Mouse (Mus musculus): ENCODE results near the gene Acacb. TPM values are rescaled to one million over a fixed set of nuclear protein-coding genes. Genes with fewer than 3 reads are reported as not detected.
A peak's percentile ranks its signal among the peaks of the same experiment; 100 is the strongest.

The Acacb gene
- polyA plus RNA-seq, 1 experiment from 2014 or later, result 2.3 TPM

- Histone ChIP-seq H3K9me3 (ENCODE audit: control insufficient read depth, low read length) (no peaks in the 10 kb centered on the region), H3K27ac (ENCODE audit: low read length) (no peak overlapping the region), H3K4me3 (ENCODE audit: low read length) (no peak overlapping the region), H3K4me2 (ENCODE audit: low read depth, low read length) (no peak overlapping the region), H3K9ac (ENCODE audit: low read length) (no peak overlapping the region), H3K27me3 (ENCODE audit: control insufficient read depth, insufficient read depth, low read depth, low read length) (peaks cover 28% of the 10 kb centered on the region), H3K36me3 (ENCODE audit: control insufficient read depth, insufficient read depth, low read length) (no peaks in the 10 kb centered on the region), H3K4me1 (replicated peaks; ENCODE audit: control insufficient read depth, insufficient read depth, low read length) (peaks cover 16% of the 10 kb centered on the region)
- WGBS, result 18% methylated on average over 7 of the region's 7 CpGs
- peak; percentile 60 for ATAC-seq (ENCODE audit: low read depth)
Observed at GRCm38 (mm10) chr5:114268646-114269045, 122.3 kb downstream of the Acacb start.

GRCm38 (mm10) chr5:114269499-114269898 lies 123.2 kb downstream of the Acacb start:
- Histone ChIP-seq H3K9ac (ENCODE audit: low read length) (no peak overlapping the region), H3K27ac (ENCODE audit: low read length) (peak overlapping the region; percentile 64; the same call in 1 of the 2 replicates), H3K36me3 (ENCODE audit: control insufficient read depth, insufficient read depth, low read length) (no peaks in the 10 kb centered on the region), H3K9me3 (ENCODE audit: control insufficient read depth, low read length) (no peaks in the 10 kb centered on the region), H3K4me3 (ENCODE audit: low read length) (no peak overlapping the region), H3K4me1 (replicated peaks; ENCODE audit: control insufficient read depth, insufficient read depth, low read length) (peaks cover 22% of the 10 kb centered on the region), H3K4me2 (ENCODE audit: low read depth, low read length) (no peak overlapping the region), H3K27me3 (ENCODE audit: control insufficient read depth, insufficient read depth, low read depth, low read length) (peaks cover 37% of the 10 kb centered on the region)
- ATAC-seq (ENCODE audit: low read depth), result no peak
- 49% methylated on average over 7 of the region's 7 CpGs for WGBS

GRCm38 (mm10) chr5:114269984-114270383 lies 123.6 kb downstream of the Acacb start:
- 0 out of 2 replicates have a peak overlapping the region, but pooled peaks have one; percentile 21 for H3K9ac ChIP-seq (ENCODE audit: low read length)
- H3K9me3 ChIP-seq (ENCODE audit: control insufficient read depth, low read length), result no peaks in the 10 kb centered on the region
- no peaks in the 10 kb centered on the region for H3K36me3 ChIP-seq (ENCODE audit: control insufficient read depth, insufficient read depth, low read length)
- 12% methylated on average over 12 of the region's 12 CpGs for WGBS
- peaks cover 42% of the 10 kb centered on the region for H3K27me3 ChIP-seq (ENCODE audit: control insufficient read depth, insufficient read depth, low read depth, low read length)
- no peak overlapping the region for H3K4me2 ChIP-seq (ENCODE audit: low read depth, low read length)
- ATAC-seq (ENCODE audit: low read depth), result peak; percentile 37; the same call in 1 of the 2 replicates
- H3K4me3 ChIP-seq (ENCODE audit: low read length), result no peak overlapping the region
- H3K4me1 ChIP-seq (replicated peaks; ENCODE audit: control insufficient read depth, insufficient read depth, low read length), result peaks cover 22% of the 10 kb centered on the region
- H3K27ac ChIP-seq (ENCODE audit: low read length), result peak overlapping the region; percentile 64

- Histone ChIP-seq H3K4me1 (replicated peaks; ENCODE audit: control insufficient read depth, insufficient read depth, low read length) (peaks cover 13% of the 10 kb centered on the region), H3K9me3 (ENCODE audit: control insufficient read depth, low read length) (no peaks in the 10 kb centered on the region), H3K27ac (ENCODE audit: low read length) (no peak within 1 kb of the TSS), H3K9ac (ENCODE audit: low read length) (no peak within 1 kb of the TSS), H3K4me3 (ENCODE audit: low read length) (peak within 1 kb of the TSS; percentile 33), H3K4me2 (ENCODE audit: low read depth, low read length) (peak within 1 kb of the TSS; percentile 43), H3K36me3 (ENCODE audit: control insufficient read depth, insufficient read depth, low read length) (no peaks in the 10 kb centered on the region), H3K27me3 (ENCODE audit: control insufficient read depth, insufficient read depth, low read depth, low read length) (peaks cover 71% of the 10 kb centered on the region)
- WGBS, result under 1% methylated on average over 43 of the region's 56 CpGs
- 0 out of 2 replicates have a peak, but pooled peaks have one; percentile 23 for ATAC-seq (ENCODE audit: low read depth)
Observed at GRCm38 (mm10) chr5:114273693-114274402, 127.5 kb downstream of the Acacb start, which contains the start of gene Foxn4. Foxn4 (minus strand) TSS chr5:114273807.

- Histone ChIP-seq H3K9ac (ENCODE audit: low read length) (no peak overlapping the region), H3K4me1 (replicated peaks; ENCODE audit: control insufficient read depth, insufficient read depth, low read length) (peaks cover 10% of the 10 kb centered on the region), H3K27ac (ENCODE audit: low read length) (no peak overlapping the region), H3K36me3 (ENCODE audit: control insufficient read depth, insufficient read depth, low read length) (no peaks in the 10 kb centered on the region), H3K9me3 (ENCODE audit: control insufficient read depth, low read length) (no peaks in the 10 kb centered on the region), H3K4me3 (ENCODE audit: low read length) (no peak overlapping the region), H3K4me2 (ENCODE audit: low read depth, low read length) (no peak overlapping the region), H3K27me3 (ENCODE audit: control insufficient read depth, insufficient read depth, low read depth, low read length) (peaks cover 67% of the 10 kb centered on the region)
- WGBS, result 26% methylated on average over 8 of the region's 8 CpGs
- ATAC-seq (ENCODE audit: low read depth), result no peak
Observed at GRCm38 (mm10) chr5:114275339-114275738, 129.0 kb downstream of the Acacb start.

GRCm38 (mm10) chr5:114275991-114276390 lies 129.7 kb downstream of the Acacb start:
- Histone ChIP-seq H3K9ac (ENCODE audit: low read length) (no peak overlapping the region), H3K27ac (ENCODE audit: low read length) (no peak overlapping the region), H3K4me2 (ENCODE audit: low read depth, low read length) (no peak overlapping the region), H3K4me3 (ENCODE audit: low read length) (no peak overlapping the region), H3K4me1 (replicated peaks; ENCODE audit: control insufficient read depth, insufficient read depth, low read length) (peaks cover 10% of the 10 kb centered on the region), H3K27me3 (ENCODE audit: control insufficient read depth, insufficient read depth, low read depth, low read length) (peaks cover 67% of the 10 kb centered on the region), H3K9me3 (ENCODE audit: control insufficient read depth, low read length) (no peaks in the 10 kb centered on the region), H3K36me3 (ENCODE audit: control insufficient read depth, insufficient read depth, low read length) (no peaks in the 10 kb centered on the region)
- WGBS, result 32% methylated on average over 16 of the region's 16 CpGs
- no peak for ATAC-seq (ENCODE audit: low read depth)

- Histone ChIP-seq H3K27ac (ENCODE audit: low read length) (no peak overlapping the region), H3K9me3 (ENCODE audit: control insufficient read depth, low read length) (no peaks in the 10 kb centered on the region), H3K27me3 (ENCODE audit: control insufficient read depth, insufficient read depth, low read depth, low read length) (peaks cover 33% of the 10 kb centered on the region), H3K4me3 (ENCODE audit: low read length) (no peak overlapping the region), H3K4me1 (replicated peaks; ENCODE audit: control insufficient read depth, insufficient read depth, low read length) (no peaks in the 10 kb centered on the region), H3K4me2 (ENCODE audit: low read depth, low read length) (no peak overlapping the region), H3K36me3 (ENCODE audit: control insufficient read depth, insufficient read depth, low read length) (no peaks in the 10 kb centered on the region), H3K9ac (ENCODE audit: low read length) (no peak overlapping the region)
- 41% methylated on average over 12 of the region's 12 CpGs for WGBS
- no peak for ATAC-seq (ENCODE audit: low read depth)
Observed at GRCm38 (mm10) chr5:114279382-114280143, 133.2 kb downstream of the Acacb start.

GRCm38 (mm10) chr5:114282346-114282745 lies 136.0 kb downstream of the Acacb start:
- Histone ChIP-seq H3K9ac (ENCODE audit: low read length) (no peak overlapping the region), H3K36me3 (ENCODE audit: control insufficient read depth, insufficient read depth, low read length) (no peaks in the 10 kb centered on the region), H3K4me1 (replicated peaks; ENCODE audit: control insufficient read depth, insufficient read depth, low read length) (no peaks in the 10 kb centered on the region), H3K9me3 (ENCODE audit: control insufficient read depth, low read length) (no peaks in the 10 kb centered on the region), H3K4me2 (ENCODE audit: low read depth, low read length) (no peak overlapping the region), H3K27me3 (ENCODE audit: control insufficient read depth, insufficient read depth, low read depth, low read length) (peaks cover 6% of the 10 kb centered on the region), H3K4me3 (ENCODE audit: low read length) (no peak overlapping the region), H3K27ac (ENCODE audit: low read length) (no peak overlapping the region)
- ATAC-seq (ENCODE audit: low read depth), result no peak
- 19% methylated on average over 6 of the region's 6 CpGs for WGBS

GRCm38 (mm10) chr5:114284604-114285397 lies 138.5 kb downstream of the Acacb start:
- Histone ChIP-seq H3K4me1 (replicated peaks; ENCODE audit: control insufficient read depth, insufficient read depth, low read length) (no peaks in the 10 kb centered on the region), H3K27me3 (ENCODE audit: control insufficient read depth, insufficient read depth, low read depth, low read length) (no peaks in the 10 kb centered on the region), H3K4me2 (ENCODE audit: low read depth, low read length) (no peak overlapping the region), H3K9me3 (ENCODE audit: control insufficient read depth, low read length) (no peaks in the 10 kb centered on the region), H3K4me3 (ENCODE audit: low read length) (no peak overlapping the region), H3K27ac (ENCODE audit: low read length) (no peak overlapping the region), H3K36me3 (ENCODE audit: control insufficient read depth, insufficient read depth, low read length) (no peaks in the 10 kb centered on the region), H3K9ac (ENCODE audit: low read length) (no peak overlapping the region)
- ATAC-seq (ENCODE audit: low read depth), result no peak
- 72% methylated on average over 13 of the region's 13 CpGs for WGBS

All from lung, embryonic 16.5 days (tissue).